Mouse (Mus musculus): ENCODE results near the gene Ube4b. TPM values are rescaled to one million over a fixed set of nuclear protein-coding genes. Genes with fewer than 3 reads are reported as not detected.
"Not testable (repeated sequence)": the region's sequence is repeated elsewhere in the genome, so short reads cannot be mapped to it uniquely, and the experiment has no call there.

Gene Ube4b
- 36.5 and 40.4 TPM in 2 replicates for polyA plus RNA-seq (2012; rRNA removed)

DNA sequence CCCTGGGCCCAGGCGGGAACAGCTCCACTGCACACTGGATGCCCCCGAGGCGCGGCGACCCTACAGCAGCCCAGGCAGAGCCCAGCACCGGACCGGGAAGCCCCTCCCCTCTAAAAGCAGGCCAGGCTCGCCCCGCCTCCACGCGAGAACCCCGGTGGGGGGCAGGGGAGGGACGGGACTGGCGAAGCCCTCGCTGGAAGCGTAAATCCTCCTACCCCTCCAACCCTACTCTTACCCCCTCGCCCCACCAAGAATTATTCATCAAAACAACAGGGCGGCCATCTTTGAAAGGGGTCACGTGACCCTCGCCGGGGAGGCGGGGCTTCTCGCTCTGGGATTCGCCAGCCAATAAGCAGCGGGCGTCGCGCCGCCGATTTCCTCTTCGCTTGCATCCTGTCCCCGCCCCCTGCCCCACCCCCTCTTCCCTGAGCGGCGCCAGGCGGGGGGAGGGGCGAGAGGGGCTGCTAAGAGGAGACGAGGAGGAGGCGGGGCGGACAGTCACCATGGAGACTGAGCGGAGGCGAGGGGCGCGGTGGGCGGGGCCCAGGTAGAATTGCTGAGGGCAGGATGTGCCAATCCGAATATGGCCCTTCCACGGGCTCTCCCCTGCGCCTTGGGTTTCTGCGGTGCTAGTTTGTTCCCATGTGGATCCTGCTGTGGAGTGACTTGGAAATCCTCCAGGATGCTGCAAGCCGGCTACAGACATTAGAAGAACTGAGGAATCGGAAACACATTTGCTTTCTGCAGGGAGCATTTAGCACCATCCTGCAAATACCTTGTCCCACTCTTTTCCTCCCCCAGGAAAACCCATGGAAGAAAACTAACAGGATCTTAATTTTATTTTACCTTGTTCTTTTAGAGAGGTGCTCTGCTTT is at the start of gene Ube4b:
Ube4b (minus strand) TSS at position 425 of the 875 bp plus-strand sequence.
- TF ChIP-seq POLR2A (IDR thresholded peaks at IDR 0.05; ENCODE audit: control insufficient read depth, low read depth, low read length): peak; percentile 46; the same call in 1 of the 2 replicates
- no peak for TF ChIP-seq CTCF (IDR thresholded peaks at IDR 0.05; ENCODE audit: control insufficient read depth, insufficient read depth, insufficient replicate concordance, low read depth, low read length)
- Histone ChIP-seq H3K4me3 (ENCODE audit: control insufficient read depth, low read depth, low read length) (peak within 1 kb of the TSS; percentile 94), H3K36me3 (ENCODE audit: control insufficient read depth, insufficient read depth, low read length) (no peaks in the 10 kb centered on the region), H3K27me3 (ENCODE audit: control insufficient read depth, insufficient read depth, low read length) (no peaks in the 10 kb centered on the region), H3K4me1 (ENCODE audit: control insufficient read depth, insufficient read depth, low read length) (peaks cover 3% of the 10 kb centered on the region), H3K27ac (ENCODE audit: control insufficient read depth, insufficient read depth, low read depth, low read length) (peak within 1 kb of the TSS; percentile 90)

DNA sequence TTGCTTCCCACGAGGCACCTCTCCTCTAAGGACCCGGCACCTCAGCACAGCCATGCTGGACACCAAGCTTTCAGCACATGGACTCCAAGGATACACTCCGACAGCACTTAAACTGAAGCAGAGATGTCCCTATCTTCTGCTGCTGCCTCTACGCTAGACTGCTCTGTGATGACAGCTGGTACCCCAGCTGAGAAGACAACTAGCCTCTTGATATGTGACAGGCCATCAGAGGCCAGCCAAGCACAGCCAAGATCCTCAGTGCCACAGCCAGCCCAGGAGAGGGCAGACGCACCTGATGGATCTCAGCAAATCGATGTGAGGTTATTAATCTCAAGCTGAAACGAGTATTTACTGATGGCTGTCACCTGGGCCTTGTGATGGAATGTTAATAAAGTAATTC is 48.5 kb upstream of the Ube4b start:
- Histone ChIP-seq H3K4me1 (ENCODE audit: control insufficient read depth, insufficient read depth, low read length) (no peaks in the 10 kb centered on the region; the same call in 1 of the 2 replicates), H3K4me3 (ENCODE audit: control insufficient read depth, low read depth, low read length) (no peak overlapping the region), H3K27me3 (ENCODE audit: control insufficient read depth, insufficient read depth, low read length) (no peaks in the 10 kb centered on the region), H3K27ac (ENCODE audit: control insufficient read depth, insufficient read depth, low read depth, low read length) (no peak overlapping the region), H3K36me3 (ENCODE audit: control insufficient read depth, insufficient read depth, low read length) (no peaks in the 10 kb centered on the region)
- TF ChIP-seq POLR2A (IDR thresholded peaks at IDR 0.05; ENCODE audit: control insufficient read depth, low read depth, low read length) (no peak), CTCF (IDR thresholded peaks at IDR 0.05; ENCODE audit: control insufficient read depth, insufficient read depth, insufficient replicate concordance, low read depth, low read length) (no peak)

GRCm38 (mm10) chr4:149469557-149469956 is 43.0 kb upstream of the Ube4b start:
- H3K4me1 ChIP-seq (ENCODE audit: control insufficient read depth, insufficient read depth, low read length): no peaks in the 10 kb centered on the region
- H3K36me3 ChIP-seq (ENCODE audit: control insufficient read depth, insufficient read depth, low read length): no peaks in the 10 kb centered on the region
- TF ChIP-seq POLR2A (IDR thresholded peaks at IDR 0.05; ENCODE audit: control insufficient read depth, low read depth, low read length): no peak
- no peak for TF ChIP-seq CTCF (IDR thresholded peaks at IDR 0.05; ENCODE audit: control insufficient read depth, insufficient read depth, insufficient replicate concordance, low read depth, low read length)
- no peak overlapping the region for H3K27ac ChIP-seq (ENCODE audit: control insufficient read depth, insufficient read depth, low read depth, low read length)
- no peaks in the 10 kb centered on the region for H3K27me3 ChIP-seq (ENCODE audit: control insufficient read depth, insufficient read depth, low read length)
- H3K4me3 ChIP-seq (ENCODE audit: control insufficient read depth, low read depth, low read length): no peak overlapping the region

DNA sequence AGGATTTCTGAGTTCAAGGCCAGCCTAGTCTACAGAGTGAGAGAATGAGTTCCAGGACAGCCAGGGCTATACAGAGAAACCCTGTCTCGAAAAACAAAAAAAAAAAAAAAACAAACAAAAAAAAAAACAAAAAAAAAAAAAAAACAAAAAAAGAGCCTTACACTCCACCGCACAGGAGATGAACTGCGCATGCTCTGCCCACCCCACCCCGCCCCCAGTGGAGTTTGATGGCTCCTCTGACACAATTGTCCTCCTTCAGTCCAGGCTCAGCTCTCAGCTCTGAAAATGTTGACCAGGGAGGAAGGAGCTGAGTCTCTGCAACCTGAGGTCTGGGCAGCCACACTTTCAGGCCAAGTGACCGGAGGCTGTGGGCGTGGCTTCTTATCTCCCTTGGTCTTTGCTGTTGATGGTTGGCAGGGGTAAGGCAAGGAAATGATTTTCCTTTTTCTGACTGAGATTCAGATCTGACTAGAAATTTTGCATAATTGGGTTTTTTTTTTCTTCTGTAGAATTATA is 36.9 kb upstream of the Ube4b start:
- no peaks in the 10 kb centered on the region for H3K36me3 ChIP-seq (ENCODE audit: control insufficient read depth, insufficient read depth, low read length)
- H3K4me1 ChIP-seq (ENCODE audit: control insufficient read depth, insufficient read depth, low read length): peaks cover 2% of the 10 kb centered on the region
- H3K4me3 ChIP-seq (ENCODE audit: control insufficient read depth, low read depth, low read length): no peak overlapping the region
- H3K27ac ChIP-seq (ENCODE audit: control insufficient read depth, insufficient read depth, low read depth, low read length): no peak overlapping the region
- TF ChIP-seq POLR2A (IDR thresholded peaks at IDR 0.05; ENCODE audit: control insufficient read depth, low read depth, low read length) (no peak), CTCF (IDR thresholded peaks at IDR 0.05; ENCODE audit: control insufficient read depth, insufficient read depth, insufficient replicate concordance, low read depth, low read length) (no peak)
- H3K27me3 ChIP-seq (ENCODE audit: control insufficient read depth, insufficient read depth, low read length): no peaks in the 10 kb centered on the region

GRCm38 (mm10) chr4:149462305-149462971 is 35.9 kb upstream of the Ube4b start:
- Histone ChIP-seq H3K27me3 (ENCODE audit: control insufficient read depth, insufficient read depth, low read length) (no peaks in the 10 kb centered on the region), H3K4me1 (ENCODE audit: control insufficient read depth, insufficient read depth, low read length) (peaks cover 2% of the 10 kb centered on the region), H3K36me3 (ENCODE audit: control insufficient read depth, insufficient read depth, low read length) (no peaks in the 10 kb centered on the region), H3K27ac (ENCODE audit: control insufficient read depth, insufficient read depth, low read depth, low read length) (no peak overlapping the region), H3K4me3 (ENCODE audit: control insufficient read depth, low read depth, low read length) (no peak overlapping the region)
- no peak for TF ChIP-seq CTCF (IDR thresholded peaks at IDR 0.05; ENCODE audit: control insufficient read depth, insufficient read depth, insufficient replicate concordance, low read depth, low read length)
- no peak for TF ChIP-seq POLR2A (IDR thresholded peaks at IDR 0.05; ENCODE audit: control insufficient read depth, low read depth, low read length)

GRCm38 (mm10) chr4:149461579-149462304 is 35.2 kb upstream of the Ube4b start:
- Histone ChIP-seq H3K27me3 (ENCODE audit: control insufficient read depth, insufficient read depth, low read length) (no peaks in the 10 kb centered on the region), H3K27ac (ENCODE audit: control insufficient read depth, insufficient read depth, low read depth, low read length) (no peak overlapping the region), H3K4me3 (ENCODE audit: control insufficient read depth, low read depth, low read length) (no peak overlapping the region), H3K4me1 (ENCODE audit: control insufficient read depth, insufficient read depth, low read length) (peaks cover 4% of the 10 kb centered on the region), H3K36me3 (ENCODE audit: control insufficient read depth, insufficient read depth, low read length) (no peaks in the 10 kb centered on the region)
- TF ChIP-seq CTCF (IDR thresholded peaks at IDR 0.05; ENCODE audit: control insufficient read depth, insufficient read depth, insufficient replicate concordance, low read depth, low read length) (no peak), POLR2A (IDR thresholded peaks at IDR 0.05; ENCODE audit: control insufficient read depth, low read depth, low read length) (no peak)

DNA sequence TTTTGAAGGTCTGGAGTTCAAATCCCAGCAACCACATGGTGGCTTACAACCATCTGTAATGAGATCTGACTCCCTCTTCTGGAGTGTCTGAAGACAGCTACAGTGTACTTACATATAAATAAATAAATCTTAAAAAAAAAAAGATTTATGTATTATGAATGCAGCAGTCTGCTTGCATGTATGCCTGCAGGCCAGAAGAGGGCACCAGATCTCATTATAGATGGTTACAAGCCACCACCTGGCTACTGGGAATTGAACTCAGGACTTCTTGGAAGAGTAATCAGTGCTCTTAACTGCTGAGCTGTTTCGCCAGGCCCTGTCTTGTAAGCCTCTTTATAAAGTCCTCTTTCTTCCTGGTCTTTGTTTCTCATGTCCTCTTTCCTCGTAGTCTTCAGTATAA is 33.9 kb upstream of the Ube4b start:
- H3K27me3 ChIP-seq (ENCODE audit: control insufficient read depth, insufficient read depth, low read length); H3K4me3 ChIP-seq (ENCODE audit: control insufficient read depth, low read depth, low read length); H3K4me1 ChIP-seq (ENCODE audit: control insufficient read depth, insufficient read depth, low read length); H3K36me3 ChIP-seq (ENCODE audit: control insufficient read depth, insufficient read depth, low read length); H3K27ac ChIP-seq (ENCODE audit: control insufficient read depth, insufficient read depth, low read depth, low read length): not testable (repeated sequence)
